Mouse (Mus musculus) embryonic fibroblast, embryonic 13.5 days (primary cell): ENCODE measurements around the gene Serpind1. TPM values are rescaled to one million over a fixed set of nuclear protein-coding genes. Genes with fewer than 3 reads are reported as not detected.

Experiments
- H3K27ac ChIP-seq: 2 replicates; pipeline ENCODE4 v1.5.1; 2012; ENCODE audit warnings: low read length, control low read depth, inconsistent platforms; ENCODE audit not compliant: insufficient read depth
- H3K4me1 ChIP-seq: 2 replicates; pipeline ENCODE4 v1.6.1; 2011; ENCODE audit warnings: low read length; ENCODE audit not compliant: control insufficient read depth, insufficient read depth
- H3K4me3 ChIP-seq: 2 replicates; pipeline ENCODE4 v1.5.1; 2011; ENCODE audit warnings: mild to moderate bottlenecking, control low read depth, low read length; ENCODE audit not compliant: insufficient read depth
- CTCF ChIP-seq: IDR thresholded peaks from 2 replicates; pipeline ENCODE4 v1.5.1; 2011; ENCODE audit warnings: mild to moderate bottlenecking, control low read depth, low read length, moderate library complexity, borderline replicate concordance; ENCODE audit not compliant: insufficient read depth
- POLR2A ChIP-seq: IDR thresholded peaks from 2 replicates; pipeline ENCODE4 v1.6.1; 2011; ENCODE audit warnings: low read depth, mild to moderate bottlenecking, control low read depth, low read length, moderate library complexity
- polyA plus RNA-seq: library from polyadenylated mRNA; stranded (reverse); fragments of >200 nt; gene quantifications from 2 replicates; pipeline ENCODE4 v1.2.4, GENCODE M21; 2011; ENCODE audit warnings: low read depth; ENCODE audit not compliant: missing spikeins, insufficient read length

The Serpind1 gene
- polyA plus RNA-seq, 1 experiment: not detected

DNA sequence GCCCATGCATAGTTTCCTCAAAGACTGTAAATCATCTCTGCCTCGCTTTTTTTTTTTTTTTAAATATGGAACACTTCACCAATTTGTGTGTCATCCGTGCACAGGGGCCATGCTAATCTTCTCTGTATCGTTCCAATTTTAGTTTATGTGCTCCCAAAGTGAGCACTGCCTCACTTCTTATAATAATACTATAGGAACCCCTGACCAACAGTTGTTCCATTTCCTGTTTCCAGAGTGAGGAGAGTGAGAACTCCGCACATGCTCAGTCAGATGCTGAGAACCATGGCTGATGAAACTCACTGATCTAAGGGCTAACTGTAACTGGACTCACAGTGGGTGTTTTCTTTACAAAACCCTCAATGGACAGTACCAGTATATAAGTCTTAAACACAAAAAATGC is 10.7 kb downstream of the Serpind1 start:
- no peaks in the 10 kb centered on the region for H3K4me1 ChIP-seq
- TF ChIP-seq CTCF (no peak), POLR2A (no peak)
- H3K4me3 ChIP-seq: no peak overlapping the region

DNA sequence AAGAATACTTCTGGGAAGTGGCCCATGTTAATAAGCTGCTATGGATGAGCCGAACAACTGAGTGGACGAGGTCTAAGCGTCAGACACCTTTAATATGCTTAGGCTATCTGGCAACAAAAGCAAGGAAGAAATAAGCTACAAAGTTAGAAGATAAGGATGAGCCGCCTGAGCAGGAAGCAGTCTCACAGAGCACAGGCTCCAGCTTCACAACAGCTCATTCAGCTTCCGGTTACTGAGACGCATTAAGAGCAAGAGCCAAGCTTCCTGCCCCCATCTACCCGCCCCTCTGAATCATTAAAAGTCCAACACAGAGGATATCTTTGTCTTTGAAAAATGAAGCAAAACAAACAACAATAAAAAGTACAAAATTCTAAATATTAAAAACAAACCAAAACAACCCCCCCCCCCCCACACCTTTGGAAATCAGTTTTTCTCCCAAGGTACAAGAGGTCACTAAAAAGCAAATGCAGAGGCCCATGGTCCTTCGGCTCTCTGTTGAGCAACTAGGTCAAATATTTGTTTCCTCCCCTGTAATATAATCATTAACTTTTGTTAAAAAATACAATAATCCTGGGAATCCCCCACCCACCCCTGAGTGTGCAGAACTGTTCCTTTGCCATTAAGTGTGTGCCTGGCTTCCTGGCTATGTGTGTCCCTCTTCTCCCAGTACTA is 14.1 kb downstream of the Serpind1 start:
- Histone ChIP-seq H3K4me1 (no peaks in the 10 kb centered on the region), H3K27ac (no peak overlapping the region), H3K4me3 (no peak overlapping the region)
- TF ChIP-seq POLR2A: no peak
- no peak for TF ChIP-seq CTCF

More for the DNA sequence above, 10.7 kb downstream of the Serpind1 start:
- no peak overlapping the region for H3K27ac ChIP-seq

DNA sequence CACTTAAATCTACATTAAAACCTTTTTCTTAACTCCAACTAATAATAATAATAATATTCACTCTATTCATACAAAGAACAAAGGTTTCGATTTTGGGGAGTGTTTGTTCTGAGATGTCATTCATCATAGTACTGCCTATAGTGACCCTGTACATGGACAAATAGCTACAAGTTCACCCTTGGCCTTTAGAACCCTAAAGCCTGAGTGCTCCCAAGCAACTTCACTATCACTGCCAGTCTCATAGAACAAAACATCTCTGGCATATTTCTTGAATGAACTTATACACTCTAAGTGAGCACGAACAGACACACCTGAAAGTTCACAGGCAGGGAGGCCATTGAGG is 14.6 kb downstream of the Serpind1 start:
- no peak for TF ChIP-seq POLR2A
- no peak for TF ChIP-seq CTCF
- H3K4me1 ChIP-seq: no peaks in the 10 kb centered on the region
- no peak overlapping the region for H3K4me3 ChIP-seq
- H3K27ac ChIP-seq: no peak overlapping the region

DNA sequence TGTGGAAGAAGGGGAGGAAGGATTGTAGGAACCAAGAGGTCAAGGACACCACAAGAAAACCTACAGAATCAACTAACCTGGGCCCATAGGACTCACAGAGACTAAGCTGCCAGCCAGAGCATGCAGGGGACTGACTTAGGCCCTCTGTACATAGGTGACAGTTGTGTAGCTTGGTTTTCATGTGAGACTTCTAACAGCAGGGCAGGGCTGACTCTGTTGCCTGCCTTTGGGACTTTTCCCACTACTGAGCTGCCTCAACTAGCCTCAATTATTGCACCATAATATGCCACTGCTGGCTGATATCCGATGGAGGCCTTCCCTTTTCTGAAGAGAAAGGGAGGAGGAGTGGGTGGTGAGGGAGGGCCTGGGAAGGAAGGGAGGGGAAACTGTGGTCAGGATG is 15.6 kb downstream of the Serpind1 start:
- no peak overlapping the region for H3K4me3 ChIP-seq
- no peak for TF ChIP-seq CTCF
- no peak for TF ChIP-seq POLR2A
- no peak overlapping the region for H3K27ac ChIP-seq
- H3K4me1 ChIP-seq: no peaks in the 10 kb centered on the region

DNA sequence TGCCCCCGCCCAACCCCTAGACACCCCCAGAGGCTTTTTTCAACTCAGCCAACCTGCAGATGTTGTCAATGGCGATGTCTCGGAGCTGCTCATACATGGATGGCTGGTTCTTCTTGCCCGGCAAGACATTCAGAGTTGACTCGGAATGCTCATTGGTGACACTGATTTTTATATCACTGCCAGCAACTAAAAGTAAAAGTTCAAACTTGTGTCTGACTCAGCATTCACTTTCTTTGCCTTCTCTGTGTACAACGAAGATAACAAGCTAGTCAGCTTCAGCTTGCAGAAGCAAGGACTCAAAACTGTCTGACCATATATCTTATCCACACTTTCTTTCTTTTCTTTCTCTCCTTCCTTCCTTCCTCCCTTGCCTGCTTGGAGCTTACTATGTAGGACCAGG is 24.9 kb downstream of the Serpind1 start:
- TF ChIP-seq POLR2A (no peak), CTCF (no peak)
- Histone ChIP-seq H3K4me1 (no peaks in the 10 kb centered on the region), H3K4me3 (no peak overlapping the region), H3K27ac (no peak overlapping the region)

DNA sequence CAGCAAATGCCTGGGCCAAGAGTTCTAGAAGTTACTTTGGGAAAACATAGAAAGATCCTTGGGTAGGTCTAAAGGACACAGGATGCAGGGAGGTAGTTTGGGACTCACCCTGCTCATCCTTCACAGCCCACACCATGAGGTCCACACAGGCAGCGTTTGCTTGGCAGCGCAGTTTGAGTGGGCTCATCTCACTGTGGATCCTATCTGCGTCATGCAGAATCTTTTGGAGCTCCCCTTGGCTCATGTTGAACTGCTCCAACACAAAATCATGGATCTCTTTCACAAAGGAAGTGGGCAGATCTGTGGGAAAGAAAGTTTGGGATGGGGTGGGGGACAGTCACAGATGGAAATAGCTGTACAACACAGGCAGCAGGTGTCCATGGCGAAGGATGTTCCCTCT is 27.6 kb downstream of the Serpind1 start:
- Histone ChIP-seq H3K4me3 (no peak overlapping the region), H3K4me1 (no peaks in the 10 kb centered on the region), H3K27ac (no peak overlapping the region)
- TF ChIP-seq POLR2A (no peak), CTCF (no peak)

DNA sequence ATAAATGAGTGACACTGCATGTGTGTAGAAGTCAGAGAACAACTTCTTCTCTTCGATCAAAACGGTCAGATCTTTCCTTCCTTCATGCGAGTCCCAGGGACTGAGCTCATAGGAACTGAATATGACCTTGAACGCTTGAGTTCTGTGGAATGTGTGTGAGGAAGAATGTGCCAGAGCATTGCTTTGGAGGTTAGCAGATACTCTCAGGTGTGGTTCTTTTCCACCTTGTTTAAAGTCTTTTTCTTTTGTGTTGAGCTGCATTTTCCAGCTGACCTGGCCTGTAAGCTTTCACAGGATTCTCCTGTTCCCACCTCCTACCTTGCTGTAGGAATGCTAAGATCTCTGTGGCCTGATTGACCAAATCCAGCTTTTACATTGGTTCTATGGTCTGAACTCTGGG is 51.1 kb downstream of the Serpind1 start:
- no peak for TF ChIP-seq CTCF
- TF ChIP-seq POLR2A: no peak
- Histone ChIP-seq H3K4me3 (no peak overlapping the region), H3K4me1 (no peaks in the 10 kb centered on the region), H3K27ac (no peak overlapping the region)

DNA sequence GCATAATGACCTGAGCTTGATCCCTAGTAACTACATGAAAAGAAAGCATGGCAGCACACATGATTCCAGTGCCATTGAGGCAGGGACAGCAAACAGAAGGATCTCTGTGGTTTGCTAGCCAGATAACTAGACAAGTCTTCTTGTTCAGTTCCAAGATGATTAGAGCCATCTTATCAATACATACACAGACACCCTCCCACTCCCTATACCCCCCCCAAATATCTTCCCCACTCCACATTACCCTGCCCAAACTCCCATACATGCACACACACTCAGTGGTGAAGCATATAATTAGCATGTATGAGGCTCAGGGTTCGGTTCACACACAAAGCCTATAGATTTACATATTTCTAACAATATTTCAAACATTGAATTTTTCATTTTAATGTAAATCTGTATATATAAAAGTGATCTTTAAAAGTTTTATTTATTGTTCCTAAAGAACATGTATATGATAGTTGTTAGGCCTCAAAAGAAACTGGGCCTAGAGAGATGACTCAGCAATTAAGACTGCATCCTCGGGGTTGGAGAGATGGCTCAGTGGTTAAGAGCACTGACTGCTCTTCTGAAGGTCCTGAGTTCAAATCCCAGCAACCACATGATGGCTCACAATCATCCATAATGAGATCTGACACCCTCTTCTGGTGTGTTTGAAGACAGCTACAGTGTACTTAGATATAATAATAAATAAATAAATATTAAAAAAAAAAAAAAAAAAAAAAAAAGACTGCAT is 52.6 kb downstream of the Serpind1 start:
- Histone ChIP-seq H3K27ac (no peak overlapping the region), H3K4me1 (no peaks in the 10 kb centered on the region)
- TF ChIP-seq POLR2A (no peak), CTCF (no peak)

DNA sequence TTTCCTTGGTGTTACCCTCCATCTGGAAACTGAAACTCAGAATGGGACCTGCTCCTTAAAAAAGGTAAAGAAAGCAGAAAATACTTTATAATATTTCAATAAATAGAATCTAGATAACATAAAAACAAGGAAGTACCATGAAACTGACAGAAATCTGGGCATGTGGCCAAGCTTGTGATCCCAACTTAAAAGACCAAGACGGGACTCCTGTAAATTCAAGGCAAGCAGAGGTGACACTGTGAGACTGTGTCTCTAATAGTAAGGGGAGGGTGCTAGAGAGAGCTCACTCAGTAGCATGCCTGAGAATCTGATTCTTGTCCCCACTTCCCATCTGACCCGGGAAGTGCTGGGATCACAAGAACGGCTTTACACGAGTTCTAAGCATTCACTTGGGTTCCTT is 61.6 kb downstream of the Serpind1 start:
- Histone ChIP-seq H3K27ac (no peak overlapping the region), H3K4me3 (no peak overlapping the region), H3K4me1 (no peaks in the 10 kb centered on the region)
- TF ChIP-seq POLR2A (no peak), CTCF (no peak)

More for the DNA sequence above, 52.6 kb downstream of the Serpind1 start:
- H3K4me3 ChIP-seq: no peak overlapping the region

Other genes with a start within 250 kb of the Serpind1 start
- 82.6 and 97.5 TPM in 2 replicates for gene Ppil2, start 220.1 kb upstream of the Serpind1 start, polyA plus RNA-seq
- gene 2610318N02Rik, start 206.2 kb upstream of the Serpind1 start, polyA plus RNA-seq: 5.4 and 6.3 TPM in 2 replicates
- gene Sdf2l1, start 199.0 kb upstream of the Serpind1 start, polyA plus RNA-seq: 17.0 and 23.2 TPM in 2 replicates
- gene Ydjc, start 186.8 kb upstream of the Serpind1 start, polyA plus RNA-seq: 5.9 and 9.5 TPM in 2 replicates
- 0.97 and 1.6 TPM in 2 replicates for gene Ccdc116, start 184.1 kb upstream of the Serpind1 start, polyA plus RNA-seq
- gene Ube2l3, start 128.7 kb upstream of the Serpind1 start, polyA plus RNA-seq: 163 and 173 TPM in 2 replicates
- gene Rimbp3, start 122.8 kb upstream of the Serpind1 start, polyA plus RNA-seq: not detected in 2 replicates
- gene Hic2, start 97.8 kb upstream of the Serpind1 start, polyA plus RNA-seq: 1.5 and 2.8 TPM in 2 replicates
- gene Tmem191c, start 55.3 kb upstream of the Serpind1 start, polyA plus RNA-seq: 1.5 and 4.5 TPM in 2 replicates
- 19.5 and 19.8 TPM in 2 replicates for gene Snap29, start 74.6 kb downstream of the Serpind1 start, polyA plus RNA-seq
- gene Pi4ka, start 74.9 kb downstream of the Serpind1 start, polyA plus RNA-seq: 58.4 and 59.3 TPM in 2 replicates
- 35.7 and 39.3 TPM in 2 replicates for gene Crkl, start 120.6 kb downstream of the Serpind1 start, polyA plus RNA-seq
- not detected in 2 replicates for gene Aifm3, start 158.2 kb downstream of the Serpind1 start, polyA plus RNA-seq
- 97.5 and 113 TPM in 2 replicates for gene Lztr1, start 177.3 kb downstream of the Serpind1 start, polyA plus RNA-seq
- gene Thap7, start 199.8 kb downstream of the Serpind1 start, polyA plus RNA-seq: 23.8 and 27.0 TPM in 2 replicates
- 0.25 TPM in 1 of 2 replicates, not detected in the other for gene Lrrc74b, start 229.9 kb downstream of the Serpind1 start, polyA plus RNA-seq
- gene P2rx6, start 230.5 kb downstream of the Serpind1 start, polyA plus RNA-seq: 2.2 and 3.0 TPM in 2 replicates